In the genomic region with DNA sequence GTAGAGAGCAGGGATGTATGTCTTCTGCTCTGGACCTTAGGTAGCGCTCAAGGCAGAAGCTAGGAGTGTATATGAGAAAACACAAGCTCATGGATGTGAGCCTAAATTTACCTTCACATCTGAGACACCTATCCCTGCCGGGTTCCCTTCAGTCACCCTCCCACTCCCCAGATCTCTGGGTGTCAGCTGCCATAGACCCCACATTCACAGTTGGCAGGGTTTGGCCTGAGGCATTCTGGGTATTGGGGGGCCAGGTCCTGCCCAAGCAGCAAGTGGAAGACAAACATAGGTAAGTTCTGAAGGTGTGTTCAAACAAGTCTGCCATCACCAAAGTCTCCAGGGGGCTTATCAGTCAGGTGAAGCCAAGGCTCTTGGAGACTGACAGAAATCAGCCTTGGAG, we compare ENCODE assay signal across 21 mouse cellular contexts. TPM values are rescaled to one million over a fixed set of nuclear protein-coding genes. Genes with fewer than 3 reads are reported as not detected.
A peak's percentile ranks its signal among the peaks of the same experiment; 100 is the strongest.
DNase-seq lines count a peak whose midpoint lies in the region; ATAC-seq and TF ChIP-seq lines count a peak whose summit lies in the region.
"Had no signal": no experiment of that assay in that cellular context is flagged by ENCODE, and none has a peak within 500 bp of the region (broad histone marks: within the 10 kb centered on the region; RNA-seq: fewer than 3 reads in every experiment).

No protein-coding gene starts in this region.

- peaks cover 8% of the 10 kb centered on the region; the same call in 1 of the 2 replicates for H3K4me1 ChIP-seq in forebrain, embryonic 12.5 days
- peaks cover 17% of the 10 kb centered on the region; the same call in 1 of the 2 replicates for H3K4me1 ChIP-seq in forebrain, embryonic 10.5 days
- H3K4me1 ChIP-seq in lung, postnatal 0 days (ENCODE audit: insufficient read depth, low read depth, low read length) = peaks cover 34% of the 10 kb centered on the region
- peaks cover 83% of the 10 kb centered on the region for H3K4me1 ChIP-seq in liver, embryonic 13.5 days (replicated peaks)

- H3K9ac ChIP-seq in forebrain, embryonic 12.5 days = no peak overlapping the region
- H3K9ac ChIP-seq in lung, postnatal 0 days (replicated peaks; ENCODE audit: low read depth) = no peak overlapping the region
- 0 out of 2 replicates have a peak overlapping the region, but pooled peaks have one; percentile 57 for H3K9ac ChIP-seq in liver, embryonic 13.5 days
- H3K9ac ChIP-seq: kidney, embryonic 15.5 days had no signal

- no peak overlapping the region for H3K4me2 ChIP-seq in forebrain, embryonic 12.5 days
- H3K4me2 ChIP-seq in lung, postnatal 0 days (replicated peaks; ENCODE audit: low read depth, low read length) = no peak overlapping the region
- no peak overlapping the region for H3K4me2 ChIP-seq in liver, embryonic 13.5 days
- no peak overlapping the region for H3K4me2 ChIP-seq in myocyte (ENCODE audit: low read depth)
- H3K4me2 ChIP-seq: kidney, embryonic 15.5 days had no signal

- no peak overlapping the region for H3ac ChIP-seq in myocyte (ENCODE audit: control insufficient read depth, insufficient read length)

- no peak for TF ChIP-seq EP300 in lung, postnatal 0 days (IDR thresholded peaks at IDR 0.05)

- H3K4me3 ChIP-seq in forebrain, embryonic 12.5 days (replicated peaks) = no peak overlapping the region
- no peak overlapping the region for H3K4me3 ChIP-seq in forebrain, embryonic 10.5 days
- H3K4me3 ChIP-seq in lung, postnatal 0 days (ENCODE audit: low read depth, low read length) = no peak overlapping the region
- H3K4me3 ChIP-seq in liver, embryonic 13.5 days (replicated peaks) = no peak overlapping the region
- H3K4me3 ChIP-seq in myocyte = no peak overlapping the region
- H3K4me3 ChIP-seq: heart, embryonic 10.5 days; kidney, embryonic 15.5 days had no signal

- no peak for ATAC-seq in forebrain, embryonic 12.5 days (ENCODE audit: low FRiP score)
- ATAC-seq in lung, postnatal 0 days = no peak
- no peak for ATAC-seq in liver, embryonic 13.5 days (ENCODE audit: low read depth)
- ATAC-seq: activated CD4-positive, CD25-positive, alpha-beta regulatory T cell, adult 4 months; CD4-positive, CD25-positive, alpha-beta regulatory T cell, adult 4 months; forebrain, embryonic 14.5 days had no signal

- H3K27me3 ChIP-seq in forebrain, embryonic 12.5 days = no peaks in the 10 kb centered on the region
- no peaks in the 10 kb centered on the region for H3K27me3 ChIP-seq in forebrain, embryonic 10.5 days (ENCODE audit: poor library complexity, severe bottlenecking)
- no peaks in the 10 kb centered on the region for H3K27me3 ChIP-seq in lung, postnatal 0 days (replicated peaks; ENCODE audit: insufficient read depth, low read length)
- no peaks in the 10 kb centered on the region for H3K27me3 ChIP-seq in liver, embryonic 13.5 days
- no peaks in the 10 kb centered on the region for H3K27me3 ChIP-seq in myocyte (ENCODE audit: control insufficient read depth, insufficient read depth, insufficient read length)
- H3K27me3 ChIP-seq: kidney, embryonic 15.5 days had no signal

- peak overlapping the region; percentile 70; the same call in 1 of the 2 replicates for H3K27ac ChIP-seq in forebrain, embryonic 12.5 days
- H3K27ac ChIP-seq in forebrain, embryonic 10.5 days = no peak overlapping the region
- 0 out of 2 replicates have a peak overlapping the region, but pooled peaks have one; percentile 82 for H3K27ac ChIP-seq in lung, postnatal 0 days (ENCODE audit: low read length)
- peak overlapping the region; percentile 83 for H3K27ac ChIP-seq in liver, embryonic 13.5 days

- peaks cover 66% of the 10 kb centered on the region for H3K36me3 ChIP-seq in forebrain, embryonic 12.5 days (replicated peaks)
- H3K36me3 ChIP-seq in forebrain, embryonic 10.5 days (replicated peaks) = peaks cover 66% of the 10 kb centered on the region
- H3K36me3 ChIP-seq in lung, postnatal 0 days (ENCODE audit: insufficient read depth, low read length) = peaks cover 3% of the 10 kb centered on the region; the same call in 1 of the 2 replicates
- peaks cover 50% of the 10 kb centered on the region for H3K36me3 ChIP-seq in liver, embryonic 13.5 days
- peaks cover 45% of the 10 kb centered on the region for H3K36me3 ChIP-seq in myocyte (ENCODE audit: control insufficient read depth, insufficient read depth)

- no peaks in the 10 kb centered on the region for H3K79me2 ChIP-seq in myocyte (ENCODE audit: control insufficient read depth, insufficient read depth)

- TF ChIP-seq POLR2A in myocyte (IDR thresholded peaks at IDR 0.05; ENCODE audit: insufficient read length, low read depth) = no peak

- WGBS in forebrain, embryonic 12.5 days = 93% methylated on average over 2 of the region's 2 CpGs
- WGBS in forebrain, embryonic 10.5 days = 86% methylated on average over 2 of the region's 2 CpGs
- 91% methylated on average over 2 of the region's 2 CpGs for WGBS in lung, postnatal 0 days
- WGBS in liver, embryonic 13.5 days (ENCODE audit: insufficient replicate concordance) = 81% methylated on average over 2 of the region's 2 CpGs

- H3K9me3 ChIP-seq in forebrain, embryonic 12.5 days = no peaks in the 10 kb centered on the region
- no peaks in the 10 kb centered on the region for H3K9me3 ChIP-seq in forebrain, embryonic 10.5 days
- no peaks in the 10 kb centered on the region for H3K9me3 ChIP-seq in lung, postnatal 0 days (ENCODE audit: low read length)
- no peaks in the 10 kb centered on the region for H3K9me3 ChIP-seq in liver, embryonic 13.5 days (replicated peaks)
- H3K9me3 ChIP-seq: heart, embryonic 10.5 days; kidney, embryonic 15.5 days had no signal

- no peak for DNase-seq in forebrain, embryonic 10.5 days (ENCODE audit: extremely low spot score, low spot score)
- DNase-seq in lung, postnatal 0 days (ENCODE audit: low spot score) = no peak
- no peak for DNase-seq in lung, postnatal 10 days
- DNase-seq in liver, embryonic 13.5 days = no peak
- no peak for DNase-seq in cerebellum, postnatal 14 days
- no peak for DNase-seq in thymus, postnatal 4 days
- DNase-seq: adrenal gland, postnatal 25 days; cerebellum, adult 11-12 months; cerebellum, postnatal 36 days; gastrocnemius, postnatal 14 days; heart, postnatal 10 days; lung, postnatal 14 days; right cerebral cortex, postnatal 14 days; thymus, postnatal 36 days had no signal

- no peak for TF ChIP-seq CTCF in lung, postnatal 0 days (IDR thresholded peaks at IDR 0.05)

TF ChIP-seq in myocyte, 11 proteins besides CTCF, POLR2A, EP300 and RAD21:
- TF ChIP-seq POLR2AphosphoS2 (IDR thresholded peaks at IDR 0.05; ENCODE audit: insufficient read length, low read depth) = peak; percentile 61
- TF ChIP-seq TCF3 (IDR thresholded peaks at IDR 0.05; ENCODE audit: insufficient read length, low read depth) = no peak
- no peak for TF ChIP-seq SRF (IDR thresholded peaks at IDR 0.05; ENCODE audit: control insufficient read depth, insufficient read length, low read depth)
- no peak for TF ChIP-seq MYOG (IDR thresholded peaks at IDR 0.05; ENCODE audit: control insufficient read depth in 1 of 3, insufficient read depth in 1 of 3, insufficient read length in 2 of 3, low read depth in 2 of 3)
- TF ChIP-seq E2F4 (IDR thresholded peaks at IDR 0.05; ENCODE audit: insufficient read depth) = no peak

RNA-seq across cellular contexts. Expression of a gene that starts 20.3 kb away (rescaled TPM):
- polyA plus RNA-seq in forebrain, embryonic 12.5 days (2016; fragmentation: Nextera tagmentation; extraction: Ambion mirVana) = 5.6 and 7.4 TPM in 2 replicates
- 4.6 and 5.5 TPM in 2 replicates for polyA plus RNA-seq in forebrain, embryonic 10.5 days (2016; fragmentation: Nextera tagmentation; extraction: Ambion mirVana)
- polyA plus RNA-seq in lung, postnatal 0 days (2015; fragmentation: Nextera tagmentation; extraction: Ambion mirVana) = 79.6 and 96.1 TPM in 2 replicates
- polyA plus RNA-seq in liver, embryonic 13.5 days (2015; fragmentation: Nextera tagmentation; extraction: Ambion mirVana) = 5.3 and 7.3 TPM in 2 replicates
- polyA plus RNA-seq in myocyte (2012; fragmentation: generic; extraction: Trizol) = 557 TPM
- polyA plus RNA-seq: activated CD4-positive, CD25-positive, alpha-beta regulatory T cell, adult 4 months; CD4-positive, CD25-positive, alpha-beta regulatory T cell, adult 4 months had no signal

RNA-seq across cellular contexts. Expression of a gene that starts 39.9 kb away (rescaled TPM):
- 184 and 187 TPM in 2 replicates for polyA plus RNA-seq in forebrain, embryonic 12.5 days (2016; fragmentation: Nextera tagmentation; extraction: Ambion mirVana)
- 188 and 201 TPM in 2 replicates for polyA plus RNA-seq in forebrain, embryonic 10.5 days (2016; fragmentation: Nextera tagmentation; extraction: Ambion mirVana)
- 35.0 and 36.8 TPM in 2 replicates for polyA plus RNA-seq in lung, postnatal 0 days (2015; fragmentation: Nextera tagmentation; extraction: Ambion mirVana)
- polyA plus RNA-seq in liver, embryonic 13.5 days (2015; fragmentation: Nextera tagmentation; extraction: Ambion mirVana) = 66.8 and 76.0 TPM in 2 replicates
- polyA plus RNA-seq in myocyte (2012; fragmentation: generic; extraction: Trizol) = 157 TPM
